Mouse (Mus musculus) CH12.LX (cell line): ENCODE results near the gene 9830107B12Rik.

Source experiments
- CHD1 ChIP-seq: IDR thresholded peaks from 2 replicates; pipeline ENCODE4 v1.6.1; 2012; ENCODE audit warnings: low read depth, low read length, improper control_type of control experiment, inconsistent platforms
- CTCF ChIP-seq, 2 experiments: IDR thresholded peaks in 1 of 2; conservative IDR thresholded peaks in 1 of 2; 2 replicates each; pipeline ENCODE4 v1.5.1; 2011 to 2012; ENCODE audit warnings: low read depth in 2 of 2, low read length in 2 of 2, improper control_type of control experiment in 1 of 2, inconsistent platforms in 1 of 2, mild to moderate bottlenecking in 1 of 2, moderate library complexity in 1 of 2
- EP300 ChIP-seq: IDR thresholded peaks from 2 replicates; pipeline ENCODE4 v1.6.1; 2011; ENCODE audit warnings: low read length, improper control_type of control experiment
- JUND ChIP-seq: conservative IDR thresholded peaks from 2 replicates; pipeline ENCODE4 v1.6.1; 2011; ENCODE audit warnings: low read depth, low read length, improper control_type of control experiment
- NELFE ChIP-seq: IDR thresholded peaks from 2 replicates; pipeline ENCODE4 v1.6.1; 2011; ENCODE audit warnings: low read depth, low read length, improper control_type of control experiment
- PAX5 ChIP-seq: IDR thresholded peaks from 2 replicates; pipeline ENCODE4 v1.6.1; 2012; ENCODE audit warnings: low read length, inconsistent platforms, mixed read lengths
- POLR2A ChIP-seq: IDR thresholded peaks from 2 replicates; pipeline ENCODE4 v1.6.1; 2011; ENCODE audit warnings: low read depth, mild to moderate bottlenecking, improper control_type of control experiment, low read length
- POLR2AphosphoS2 ChIP-seq: IDR thresholded peaks from 2 replicates; pipeline ENCODE4 v1.6.1; 2011; ENCODE audit warnings: low read depth, low read length, improper control_type of control experiment
- SMC3 ChIP-seq: IDR thresholded peaks from 2 replicates; pipeline ENCODE4 v1.6.1; 2011; ENCODE audit warnings: low read depth, low read length, improper control_type of control experiment
- TBP ChIP-seq: conservative IDR thresholded peaks from 2 replicates; pipeline ENCODE4 v1.6.1; 2011; ENCODE audit warnings: low read depth, low read length, improper control_type of control experiment
- USF2 ChIP-seq: conservative IDR thresholded peaks from 2 replicates; pipeline ENCODE4 v1.6.1; 2011; ENCODE audit warnings: low read depth, low read length, improper control_type of control experiment
- ZC3H11A ChIP-seq: IDR thresholded peaks from 2 replicates; pipeline ENCODE4 v1.6.1; 2012; ENCODE audit warnings: low read depth, mild to moderate bottlenecking, inconsistent platforms, low read length, improper control_type of control experiment
- ZMIZ1 ChIP-seq: IDR thresholded peaks from 2 replicates; pipeline ENCODE4 v1.6.1; 2012; ENCODE audit warnings: low read depth, mild to moderate bottlenecking, inconsistent platforms, low read length, improper control_type of control experiment

DNA sequence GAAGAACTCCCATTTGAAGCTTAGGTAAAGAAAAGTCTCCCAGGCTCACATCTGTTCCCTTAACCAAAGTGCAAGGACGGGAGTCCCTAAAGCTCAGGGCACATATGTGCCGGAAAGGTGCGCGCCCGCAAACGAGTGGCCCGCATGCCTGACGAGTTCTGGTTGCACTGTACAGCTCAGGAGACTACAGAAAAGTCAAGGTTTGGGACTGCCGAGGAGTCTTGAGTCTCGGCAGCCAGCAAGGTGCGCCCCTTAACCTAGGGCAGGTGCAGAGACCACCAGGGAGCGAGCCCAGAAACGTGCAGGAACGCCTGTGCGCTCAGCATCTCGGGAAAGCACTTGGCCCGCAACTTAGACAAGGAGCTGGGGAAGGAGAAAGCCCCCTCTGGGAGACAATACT lies 49.7 kb downstream of the 9830107B12Rik start:
- TF ChIP-seq POLR2AphosphoS2 (no peak), ZC3H11A (no peak), PAX5 (no peak), CTCF (conservative IDR thresholded peaks at IDR 0.05 in 1 of 2, IDR thresholded peaks at IDR 0.05 in 1 of 2; ENCODE audit: low read depth in 2 of 2, low read length in 2 of 2) (no peak), JUND (no peak), NELFE (no peak), ZMIZ1 (no peak), EP300 (no peak), CHD1 (no peak), SMC3 (no peak), POLR2A (no peak), USF2 (no peak), TBP (no peak)
